Mouse (Mus musculus) ES-Bruce4 (cell line): ENCODE measurements at regions not wholly inside any gene's neighbourhood (a gene's known extent, or its start where the extent isn't known, plus 50 kb on each side); places are given as distances from the start of the nearest gene placed in this dataset.

Source experiments
- H3K27ac ChIP-seq: 2 replicates; pipeline ENCODE4 v1.5.1; 2012; ENCODE audit warnings: low read length, inconsistent platforms; ENCODE audit not compliant: insufficient read depth
- H3K27me3 ChIP-seq: 2 replicates; pipeline ENCODE4 v1.6.1; 2012; ENCODE audit warnings: mild to moderate bottlenecking, low read length, inconsistent platforms; ENCODE audit not compliant: control insufficient read depth, poor library complexity, insufficient read depth, severe bottlenecking
- H3K36me3 ChIP-seq: 2 replicates; pipeline ENCODE4 v1.6.1; 2012; ENCODE audit warnings: inconsistent platforms, mild to moderate bottlenecking, low read length, moderate library complexity; ENCODE audit not compliant: control insufficient read depth, poor library complexity, insufficient read depth, severe bottlenecking
- H3K4me1 ChIP-seq: one replicate; pipeline ENCODE4 v1.8.1; 2011; ENCODE audit warnings: low read length; ENCODE audit not compliant: control insufficient read depth, insufficient read depth
- H3K4me3 ChIP-seq: 2 replicates; pipeline ENCODE4 v1.5.1; 2011; ENCODE audit warnings: low read depth, mild to moderate bottlenecking, low read length
- H3K9ac ChIP-seq: 2 replicates; pipeline ENCODE4 v1.6.1; 2012; ENCODE audit warnings: low read depth, mild to moderate bottlenecking, inconsistent platforms; ENCODE audit not compliant: poor library complexity, severe bottlenecking
- H3K9me3 ChIP-seq: replicated peaks from 2 replicates; pipeline ENCODE4 v1.6.1; 2012; ENCODE audit warnings: mild to moderate bottlenecking, low read length, inconsistent platforms; ENCODE audit not compliant: control insufficient read depth, poor library complexity, insufficient read depth, severe bottlenecking
- CTCF ChIP-seq: IDR thresholded peaks from one replicate; pipeline ENCODE4 v1.8.1; 2011; ENCODE audit warnings: low read depth, low read length
- EP300 ChIP-seq: IDR thresholded peaks from 2 replicates; pipeline ENCODE4 v1.6.1; 2011; ENCODE audit warnings: low read depth, low read length; ENCODE audit not compliant: insufficient read depth
- POLR2A ChIP-seq: IDR thresholded peaks from one replicate; pipeline ENCODE4 v1.8.1; 2011; ENCODE audit warnings: low read length; ENCODE audit not compliant: insufficient read depth

DNA sequence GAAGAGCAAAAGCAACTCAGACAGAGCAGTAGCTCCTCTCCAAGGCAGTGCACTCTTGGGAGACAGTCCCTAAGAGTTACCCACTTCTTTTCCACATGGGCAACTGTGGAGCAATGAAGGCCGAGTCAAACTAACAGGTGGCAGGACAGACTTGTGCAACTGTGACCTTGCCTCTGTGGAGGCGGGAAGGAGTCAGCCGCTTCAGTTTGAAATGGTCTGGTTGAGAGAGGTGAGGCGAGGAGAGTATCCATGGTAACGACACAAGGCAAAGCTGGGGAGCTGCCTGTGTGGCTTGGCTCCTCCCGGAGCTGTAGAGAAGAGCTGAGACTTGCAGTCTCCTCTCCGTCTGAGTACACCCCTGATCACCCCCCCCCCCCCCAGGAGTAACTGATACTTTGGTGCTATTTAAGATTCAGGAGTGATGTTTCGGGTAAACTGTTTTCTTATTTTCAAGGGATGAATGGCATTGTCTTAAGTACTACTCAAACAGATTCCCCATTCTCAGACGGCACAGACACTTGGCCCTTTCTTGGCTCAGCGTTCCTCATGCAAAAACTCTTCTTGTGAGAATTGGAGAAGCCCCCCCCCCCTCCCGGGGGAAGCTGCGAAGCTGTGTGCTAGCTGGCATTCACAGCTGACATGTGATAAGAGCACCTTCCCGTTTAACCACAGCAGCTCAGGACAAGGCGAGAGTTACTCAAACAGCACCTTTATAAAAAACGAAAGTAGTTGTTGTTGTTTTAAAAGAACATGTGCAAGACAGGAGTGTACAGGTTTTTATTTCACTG lies 54.9 kb upstream of the Chst1 start:
- Histone ChIP-seq H3K9ac (no peak overlapping the region), H3K9me3 (no peaks in the 10 kb centered on the region), H3K4me1 (no peaks in the 10 kb centered on the region), H3K4me3 (no peak overlapping the region), H3K27ac (no peak overlapping the region), H3K36me3 (no peaks in the 10 kb centered on the region), H3K27me3 (no peaks in the 10 kb centered on the region; the same call in 1 of the 2 replicates)
- TF ChIP-seq EP300 (no peak), POLR2A (no peak), CTCF (no peak)

DNA sequence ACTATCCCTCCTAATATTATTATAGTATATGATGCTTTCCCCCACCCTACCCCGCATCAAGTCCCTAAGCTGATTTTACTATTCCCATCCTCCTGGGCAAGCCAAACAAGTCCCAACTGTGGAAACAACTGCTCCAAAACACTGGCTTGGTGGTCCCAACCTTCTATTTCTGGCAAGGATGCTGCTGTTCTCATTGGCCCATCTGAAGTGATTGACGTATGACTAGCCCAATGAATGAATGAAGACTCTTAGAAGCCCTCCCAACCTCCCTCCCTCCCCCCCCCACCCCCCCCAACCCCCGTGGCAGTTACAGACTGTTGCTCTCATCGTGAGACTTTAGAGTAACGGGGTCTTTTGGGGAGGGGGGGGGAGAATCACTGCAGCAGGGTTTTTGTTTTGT lies 58.7 kb upstream of the Chst1 start:
- no peak overlapping the region for H3K4me3 ChIP-seq
- H3K27me3 ChIP-seq: no peaks in the 10 kb centered on the region; the same call in 1 of the 2 replicates
- H3K9me3 ChIP-seq: no peaks in the 10 kb centered on the region

DNA sequence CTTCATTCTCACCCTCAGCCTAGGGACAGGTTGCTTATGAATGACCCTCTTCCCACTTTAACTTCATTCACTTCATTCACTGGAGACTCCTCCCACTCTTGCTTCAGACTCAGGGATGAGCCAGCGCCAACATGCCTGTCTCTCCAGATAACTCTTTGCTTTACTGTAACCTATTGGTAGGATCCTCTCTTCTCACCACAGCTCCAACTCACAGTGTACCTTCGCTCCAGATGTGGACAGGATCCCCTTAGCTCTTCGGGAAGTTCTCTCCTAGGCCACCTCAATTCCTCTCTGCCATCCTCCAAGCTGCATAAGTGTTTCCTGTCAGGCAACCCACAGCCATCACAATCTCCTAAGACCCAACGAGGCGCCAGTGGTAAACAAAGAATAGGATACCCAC lies 67.5 kb upstream of the Chst1 start:
- H3K9ac ChIP-seq: no peak overlapping the region
- no peaks in the 10 kb centered on the region for H3K4me1 ChIP-seq
- no peak for TF ChIP-seq CTCF
- TF ChIP-seq EP300: no peak
- TF ChIP-seq POLR2A: no peak
- H3K9me3 ChIP-seq: no peaks in the 10 kb centered on the region
- H3K4me3 ChIP-seq: no peak overlapping the region
- no peaks in the 10 kb centered on the region for H3K27me3 ChIP-seq
- no peaks in the 10 kb centered on the region for H3K36me3 ChIP-seq
- H3K27ac ChIP-seq: no peak overlapping the region

More for the DNA sequence above, 58.7 kb upstream of the Chst1 start:
- no peak for TF ChIP-seq POLR2A
- no peak for TF ChIP-seq EP300
- TF ChIP-seq CTCF: no peak
- Histone ChIP-seq H3K36me3 (no peaks in the 10 kb centered on the region), H3K27ac (no peak overlapping the region), H3K4me1 (no peaks in the 10 kb centered on the region), H3K9ac (no peak overlapping the region)

DNA sequence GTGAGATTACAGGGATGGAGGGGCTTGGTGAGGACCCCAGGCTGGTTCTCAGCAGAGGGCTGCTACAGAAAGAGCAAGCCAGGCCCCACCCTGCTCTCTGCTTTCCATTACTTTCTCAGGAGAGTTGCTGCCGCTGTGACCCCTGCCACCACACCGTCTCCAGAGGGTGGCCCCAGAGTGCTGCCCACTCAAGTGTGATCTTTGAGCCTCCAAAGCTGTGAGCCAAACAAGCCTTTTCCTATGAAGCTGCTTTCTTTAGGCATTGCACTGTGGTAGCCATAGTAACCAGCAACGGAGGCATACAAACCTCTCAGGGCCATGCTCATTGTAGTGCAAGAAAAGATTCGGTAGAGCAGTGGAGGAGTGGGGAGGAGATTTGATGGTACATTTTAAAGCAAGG lies 68.8 kb upstream of the Chst1 start:
- H3K36me3 ChIP-seq: no peaks in the 10 kb centered on the region
- no peaks in the 10 kb centered on the region for H3K27me3 ChIP-seq
- H3K4me3 ChIP-seq: no peak overlapping the region
- TF ChIP-seq EP300 (no peak), POLR2A (no peak), CTCF (no peak)
- no peaks in the 10 kb centered on the region for H3K9me3 ChIP-seq
- H3K9ac ChIP-seq: no peak overlapping the region
- no peak overlapping the region for H3K27ac ChIP-seq
- H3K4me1 ChIP-seq: no peaks in the 10 kb centered on the region

DNA sequence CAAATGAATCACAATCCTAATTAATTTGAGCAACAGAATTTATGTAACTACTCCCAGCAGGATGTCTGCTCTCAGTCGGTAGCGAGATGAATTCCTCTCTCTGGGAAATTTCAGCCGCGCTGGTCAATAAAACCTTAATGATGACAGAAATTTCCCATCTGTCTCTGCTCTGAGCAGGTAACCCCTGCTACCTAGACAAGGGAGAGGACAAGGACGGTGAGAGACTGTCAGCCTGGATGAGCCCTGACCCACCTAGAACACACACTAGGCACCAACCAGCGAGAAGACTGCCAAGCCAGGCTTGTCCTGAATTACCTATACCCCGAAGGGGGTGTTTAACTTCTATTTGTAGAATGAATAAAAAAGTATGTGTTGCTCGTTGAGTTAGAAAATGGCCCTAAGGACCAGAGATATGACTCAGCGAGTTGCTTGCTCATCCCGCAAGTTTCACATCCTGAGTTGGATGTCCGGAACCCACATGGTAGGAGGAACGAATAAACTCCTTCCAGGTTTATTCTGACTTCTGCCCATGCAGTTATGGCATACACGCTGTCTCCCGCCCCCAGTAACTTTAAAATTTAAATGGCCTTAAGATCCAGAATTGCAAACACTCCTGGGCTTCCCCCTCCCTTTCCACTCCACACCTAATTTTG lies 69.5 kb upstream of the Slc35c1 start:
- Histone ChIP-seq H3K27me3 (no peaks in the 10 kb centered on the region), H3K4me1 (no peaks in the 10 kb centered on the region), H3K9me3 (no peaks in the 10 kb centered on the region), H3K9ac (0 out of 2 replicates have a peak overlapping the region, but pooled peaks have one; percentile 14), H3K27ac (no peak overlapping the region), H3K36me3 (no peaks in the 10 kb centered on the region), H3K4me3 (peak overlapping the region; percentile 24)
- TF ChIP-seq POLR2A: no peak
- TF ChIP-seq CTCF: no peak

DNA sequence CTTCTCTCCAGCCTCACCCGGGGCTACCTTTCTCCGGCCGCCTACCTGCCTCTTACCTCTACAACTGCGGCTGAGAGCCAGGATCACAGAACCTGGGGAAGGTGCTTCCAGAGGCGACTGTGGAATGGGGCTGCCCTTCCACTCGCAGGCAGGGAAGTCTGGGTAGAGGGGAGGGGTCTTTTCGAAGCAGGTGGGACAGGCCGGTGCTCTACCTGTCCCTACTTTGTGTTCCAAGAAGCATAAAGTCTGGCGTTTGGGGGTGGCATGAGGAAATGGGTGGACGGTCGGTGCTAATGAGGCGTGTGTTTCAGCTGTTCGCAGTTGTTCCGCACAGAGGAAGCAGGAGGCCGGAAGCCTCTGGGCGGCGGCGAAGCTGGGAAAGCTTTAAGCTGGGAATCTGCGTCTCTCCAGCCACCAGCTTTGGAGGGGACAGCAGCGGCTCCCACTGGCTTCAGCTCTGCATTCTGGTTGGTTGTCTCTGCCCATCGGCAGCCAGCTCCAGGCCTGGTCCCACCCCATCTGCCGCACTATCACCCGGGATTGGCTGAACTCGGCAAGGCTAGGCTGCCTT lies 68.8 kb upstream of the Slc35c1 start:
- no peaks in the 10 kb centered on the region for H3K27me3 ChIP-seq
- no peak for TF ChIP-seq EP300
- TF ChIP-seq POLR2A: peak; percentile 66
- no peak overlapping the region for H3K27ac ChIP-seq
- no peaks in the 10 kb centered on the region for H3K36me3 ChIP-seq
- H3K9ac ChIP-seq: peak overlapping the region; percentile 76
- H3K9me3 ChIP-seq: no peaks in the 10 kb centered on the region
- H3K4me3 ChIP-seq: peak overlapping the region; percentile 81
- no peaks in the 10 kb centered on the region for H3K4me1 ChIP-seq
